Mouse (Mus musculus) embryonic fibroblast, embryonic 13.5 days (primary cell): ENCODE measurements around the gene Znhit2. TPM values are rescaled to one million over a fixed set of nuclear protein-coding genes. Genes with fewer than 3 reads are reported as not detected.
A peak's percentile ranks its signal among the peaks of the same experiment; 100 is the strongest.

ENCODE experiments used
- H3K27ac ChIP-seq: 2 replicates; pipeline ENCODE4 v1.5.1; 2012; ENCODE audit warnings: low read length, control low read depth, inconsistent platforms; ENCODE audit not compliant: insufficient read depth
- H3K4me1 ChIP-seq: 2 replicates; pipeline ENCODE4 v1.6.1; 2011; ENCODE audit warnings: low read length; ENCODE audit not compliant: control insufficient read depth, insufficient read depth
- H3K4me3 ChIP-seq: 2 replicates; pipeline ENCODE4 v1.5.1; 2011; ENCODE audit warnings: mild to moderate bottlenecking, control low read depth, low read length; ENCODE audit not compliant: insufficient read depth
- CTCF ChIP-seq: IDR thresholded peaks from 2 replicates; pipeline ENCODE4 v1.5.1; 2011; ENCODE audit warnings: mild to moderate bottlenecking, control low read depth, low read length, moderate library complexity, borderline replicate concordance; ENCODE audit not compliant: insufficient read depth
- POLR2A ChIP-seq: IDR thresholded peaks from 2 replicates; pipeline ENCODE4 v1.6.1; 2011; ENCODE audit warnings: low read depth, mild to moderate bottlenecking, control low read depth, low read length, moderate library complexity
- polyA plus RNA-seq: library from polyadenylated mRNA; stranded (reverse); fragments of >200 nt; gene quantifications from 2 replicates; pipeline ENCODE4 v1.2.4, GENCODE M21; 2011; ENCODE audit warnings: low read depth; ENCODE audit not compliant: missing spikeins, insufficient read length

Znhit2 gene
- polyA plus RNA-seq, 1 experiment = 8.9 TPM

GRCm38 (mm10) chr19:6058513-6058912 is 2.5 kb upstream of the Znhit2 start:
- no peak; the same call in 1 of the 2 replicates for TF ChIP-seq POLR2A
- no peak for TF ChIP-seq CTCF
- peaks cover 4% of the 10 kb centered on the region; the same call in 1 of the 2 replicates for H3K4me1 ChIP-seq
- H3K27ac ChIP-seq = peak overlapping the region; percentile 44; the same call in 1 of the 2 replicates
- H3K4me3 ChIP-seq = peak overlapping the region; percentile 88

GRCm38 (mm10) chr19:6058966-6059365 is 2.0 kb upstream of the Znhit2 start:
- peaks cover 4% of the 10 kb centered on the region; the same call in 1 of the 2 replicates for H3K4me1 ChIP-seq
- TF ChIP-seq POLR2A (no peak), CTCF (no peak)
- H3K4me3 ChIP-seq = peak overlapping the region; percentile 88
- 0 out of 2 replicates have a peak overlapping the region, but pooled peaks have one; percentile 44 for H3K27ac ChIP-seq

- H3K4me3 ChIP-seq = peak overlapping the region; percentile 60
- peak overlapping the region; percentile 82 for H3K27ac ChIP-seq
- TF ChIP-seq CTCF (no peak), POLR2A (peak; percentile 46; the same call in 1 of the 2 replicates)
- peaks cover 4% of the 10 kb centered on the region; the same call in 1 of the 2 replicates for H3K4me1 ChIP-seq
Measured at GRCm38 (mm10) chr19:6061641-6062302, 780 bp downstream of the Znhit2 start.

- H3K4me1 ChIP-seq = peaks cover 4% of the 10 kb centered on the region; the same call in 1 of the 2 replicates
- peak overlapping the region; percentile 60 for H3K4me3 ChIP-seq
- no peak for TF ChIP-seq CTCF
- 0 out of 2 replicates have a peak, but pooled peaks have one; percentile 4 for TF ChIP-seq POLR2A
- H3K27ac ChIP-seq = no peak overlapping the region
Measured at GRCm38 (mm10) chr19:6062418-6062817, 1.4 kb downstream of the Znhit2 start.

GRCm38 (mm10) chr19:6063081-6063480 is 2.1 kb downstream of the Znhit2 start:
- H3K4me1 ChIP-seq = peaks cover 4% of the 10 kb centered on the region; the same call in 1 of the 2 replicates
- no peak overlapping the region for H3K27ac ChIP-seq
- no peak; the same call in 1 of the 2 replicates for TF ChIP-seq POLR2A
- no peak for TF ChIP-seq CTCF
- no peak overlapping the region for H3K4me3 ChIP-seq

- H3K27ac ChIP-seq = no peak overlapping the region
- no peak for TF ChIP-seq POLR2A
- no peak for TF ChIP-seq CTCF
- H3K4me3 ChIP-seq = peak overlapping the region; percentile 56
- no peaks in the 10 kb centered on the region for H3K4me1 ChIP-seq
Measured at GRCm38 (mm10) chr19:6066571-6066970, 5.6 kb downstream of the Znhit2 start.

- Histone ChIP-seq H3K27ac (0 out of 2 replicates have a peak overlapping the region, but pooled peaks have one; percentile 1), H3K4me3 (peak overlapping the region; percentile 56), H3K4me1 (no peaks in the 10 kb centered on the region)
- peak; percentile 91 for TF ChIP-seq CTCF
- TF ChIP-seq POLR2A = no peak
Measured at GRCm38 (mm10) chr19:6067011-6067723, 6.2 kb downstream of the Znhit2 start.

- no peaks in the 10 kb centered on the region for H3K4me1 ChIP-seq
- peak within 1 kb of the TSS; percentile 56 for H3K4me3 ChIP-seq
- TF ChIP-seq CTCF = no peak
- peak; percentile 70 for TF ChIP-seq POLR2A
- 0 out of 2 replicates have a peak within 1 kb of the TSS, but pooled peaks have one; percentile 1 for H3K27ac ChIP-seq
Measured at GRCm38 (mm10) chr19:6067724-6068415, 6.9 kb downstream of the Znhit2 start, which contains the start of gene Tm7sf2. Tm7sf2 (minus strand) TSS chr19:6068373.

- TF ChIP-seq POLR2A (no peak), CTCF (no peak)
- H3K4me1 ChIP-seq = no peaks in the 10 kb centered on the region
- no peak overlapping the region for H3K27ac ChIP-seq
- no peak overlapping the region for H3K4me3 ChIP-seq
Measured at GRCm38 (mm10) chr19:6068951-6069350, 8.0 kb downstream of the Znhit2 start.

GRCm38 (mm10) chr19:6069851-6070250 is 8.9 kb downstream of the Znhit2 start:
- Histone ChIP-seq H3K4me1 (no peaks in the 10 kb centered on the region), H3K27ac (no peak overlapping the region), H3K4me3 (no peak overlapping the region)
- no peak for TF ChIP-seq POLR2A
- TF ChIP-seq CTCF = no peak
